In the genomic region with DNA sequence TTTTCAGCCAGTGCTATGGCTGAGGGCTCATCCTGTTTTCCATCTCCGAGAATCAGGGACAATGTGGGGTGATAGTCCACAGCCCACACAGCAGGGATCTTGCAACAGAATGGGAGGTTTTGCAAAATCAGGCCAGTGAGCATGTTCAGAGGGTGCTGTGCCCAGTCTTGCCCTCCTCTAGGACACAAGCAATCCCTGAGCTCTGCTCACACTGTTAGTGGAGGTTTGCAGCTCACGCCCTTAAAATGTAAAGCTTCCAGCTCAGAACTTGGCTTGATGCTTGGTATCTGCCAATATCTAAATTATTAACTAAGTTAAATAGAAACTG, we compare ENCODE assay signal across 18 mouse cellular contexts.
DNase-seq lines count a peak whose midpoint lies in the region; ATAC-seq lines count a peak whose summit lies in the region.
"Had no signal": no experiment of that assay in that cellular context is flagged by ENCODE, and none has a peak within 500 bp of the region (broad histone marks: within the 10 kb centered on the region; RNA-seq: fewer than 3 reads in every experiment).

No protein-coding gene starts in this region.

- peak; percentile 18 for DNase-seq in adrenal gland, adult 8-10 months
- DNase-seq in adrenal gland, adult 18-20 months (ENCODE audit: low spot score in 2 of 2) = no peak
- peak; percentile 40 for DNase-seq in adrenal gland, postnatal 14 days
- DNase-seq in gonadal fat pad, adult 2 months (ENCODE audit: low read depth) = peak; percentile 83
- no peak for DNase-seq in layer of hippocampus, postnatal 10 days (ENCODE audit: low spot score in 2 of 2)
- no peak for DNase-seq in right cerebral cortex, postnatal 14 days
- DNase-seq in thymus, postnatal 25 days = no peak
- DNase-seq: cerebellum, postnatal 14 days; gastrocnemius, adult 2 months; heart, postnatal 36 days; lung, postnatal 14 days; midbrain, embryonic 14.5 days; thymus, adult 2 months had no signal

- H3K36me3 ChIP-seq in liver, embryonic 16.5 days (ENCODE audit: control insufficient read depth, insufficient read depth) = no peaks in the 10 kb centered on the region
- H3K36me3 ChIP-seq: kidney, embryonic 15.5 days had no signal

- H3K9me3 ChIP-seq in liver, embryonic 16.5 days (replicated peaks; ENCODE audit: control insufficient read depth, low read length) = no peaks in the 10 kb centered on the region
- H3K9me3 ChIP-seq: kidney, embryonic 15.5 days had no signal

- peak overlapping the region; percentile 84 for H3K27ac ChIP-seq in liver, embryonic 16.5 days (ENCODE audit: low read length)
- H3K27ac ChIP-seq: hindbrain, embryonic 14.5 days; kidney, embryonic 15.5 days had no signal

- H3K27me3 ChIP-seq in liver, embryonic 16.5 days (ENCODE audit: control insufficient read depth, insufficient read depth, low read depth, low read length) = no peaks in the 10 kb centered on the region
- H3K27me3 ChIP-seq: kidney, embryonic 15.5 days had no signal

- H3K4me3 ChIP-seq in liver, embryonic 16.5 days (ENCODE audit: low read depth, low read length) = no peak overlapping the region
- H3K4me3 ChIP-seq: gastrocnemius, adult 2 months; kidney, embryonic 15.5 days; myocyte had no signal

- H3K9ac ChIP-seq in liver, embryonic 16.5 days (ENCODE audit: low read depth, low read length) = no peak overlapping the region
- H3K9ac ChIP-seq: hindbrain, embryonic 14.5 days; kidney, embryonic 15.5 days had no signal

- ATAC-seq in liver, embryonic 16.5 days (ENCODE audit: low read depth) = peak; percentile 81
- ATAC-seq: CD4-positive, CD25-positive, alpha-beta regulatory T cell, adult 4 months had no signal

- H3K4me1 ChIP-seq in liver, embryonic 16.5 days (ENCODE audit: control insufficient read depth, low read depth, low read length) = no peaks in the 10 kb centered on the region
- H3K4me1 ChIP-seq: kidney, embryonic 15.5 days had no signal

- no peak overlapping the region for H3K4me2 ChIP-seq in liver, embryonic 16.5 days (ENCODE audit: low read depth, low read length)
- H3K4me2 ChIP-seq: hindbrain, embryonic 14.5 days; kidney, embryonic 15.5 days had no signal

- WGBS in liver, embryonic 16.5 days (ENCODE audit: insufficient replicate concordance) = 30% methylated on average over 2 of the region's 2 CpGs

Comparison
In these comparisons a context has a peak if more than half of its experiments do, and no peak if none do; other contexts are left out.
1. DNase-seq: peak in adrenal gland, adult 8-10 months (single experiment), adrenal gland, postnatal 14 days (single experiment) and gonadal fat pad, adult 2 months (single experiment); none in adrenal gland, adult 18-20 months (0 of 2), layer of hippocampus, postnatal 10 days (0 of 2), right cerebral cortex, postnatal 14 days (single experiment) and thymus, postnatal 25 days (single experiment).